Comparison of ENCODE assay signal across 8 mouse cellular contexts in the genomic region with DNA sequence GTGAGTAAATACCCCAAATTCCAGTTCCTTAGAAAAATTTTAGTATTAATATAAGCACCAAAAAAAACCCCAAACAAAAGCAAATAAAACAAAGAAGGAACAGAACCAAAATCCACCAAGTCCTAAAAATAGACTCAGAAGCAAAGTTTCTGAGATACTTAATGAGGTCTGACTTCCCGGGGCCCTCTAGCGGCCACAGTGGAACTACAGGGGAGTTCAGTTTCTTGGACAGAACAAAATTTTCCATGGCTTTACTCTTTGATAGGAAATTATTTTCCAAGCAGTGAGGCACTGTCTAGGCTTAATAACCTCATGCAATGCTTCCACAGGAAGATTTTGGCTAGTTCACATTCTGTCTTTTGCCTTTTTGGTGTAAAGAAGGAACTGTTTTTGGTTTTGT. TPM values are rescaled to one million over a fixed set of nuclear protein-coding genes. Genes with fewer than 3 reads are reported as not detected.
DNase-seq lines count a peak whose midpoint lies in the region; ATAC-seq and TF ChIP-seq lines count a peak whose summit lies in the region.

No protein-coding gene starts in this region.

- H3K36me3 ChIP-seq in hindbrain, embryonic 11.5 days (ENCODE audit: control insufficient read depth, insufficient read depth, low read length): no peaks in the 10 kb centered on the region
- no peaks in the 10 kb centered on the region for H3K36me3 ChIP-seq in hindbrain, embryonic 13.5 days
- no peaks in the 10 kb centered on the region for H3K36me3 ChIP-seq in midbrain, postnatal 0 days (ENCODE audit: insufficient read depth, low read length)

- TF ChIP-seq CTCF in midbrain, postnatal 0 days (IDR thresholded peaks at IDR 0.05): peak; percentile 82

- no peak overlapping the region for H3K4me2 ChIP-seq in hindbrain, embryonic 11.5 days (replicated peaks; ENCODE audit: low read depth, low read length)
- H3K4me2 ChIP-seq in hindbrain, embryonic 13.5 days: no peak overlapping the region
- no peak overlapping the region for H3K4me2 ChIP-seq in midbrain, postnatal 0 days (ENCODE audit: low read depth, low read length, poor library complexity, severe bottlenecking)

- peak; percentile 83 for DNase-seq in hindbrain, embryonic 11.5 days (ENCODE audit: low spot score)
- peak; percentile 32 for DNase-seq in T-cell, adult 2 months (ENCODE audit: low spot score)
- DNase-seq in cerebellum, postnatal 14 days: peak; percentile 78 to 83
- peak; percentile 55 to 75 for DNase-seq in layer of hippocampus, postnatal 14 days (ENCODE audit: low spot score in 2 of 2)
- DNase-seq in midbrain, postnatal 0 days (ENCODE audit: low spot score): peak; percentile 65
- peak; percentile 19 for DNase-seq in telencephalon, adult 2 months (ENCODE audit: low read depth, low spot score)

- H3K27me3 ChIP-seq in hindbrain, embryonic 11.5 days (ENCODE audit: control insufficient read depth, insufficient read depth, low read length): no peaks in the 10 kb centered on the region
- H3K27me3 ChIP-seq in hindbrain, embryonic 13.5 days: no peaks in the 10 kb centered on the region
- no peaks in the 10 kb centered on the region for H3K27me3 ChIP-seq in midbrain, postnatal 0 days (ENCODE audit: insufficient read depth, low read length)

- ATAC-seq in hindbrain, embryonic 11.5 days (ENCODE audit: low FRiP score): no peak
- no peak for ATAC-seq in hindbrain, embryonic 13.5 days (ENCODE audit: low FRiP score)
- peak; percentile 43; the same call in 1 of the 2 replicates for ATAC-seq in granulocyte monocyte progenitor cell, adult 5-6 weeks (replicated peaks; ENCODE audit: poor library complexity, severe bottlenecking)
- no peak for ATAC-seq in midbrain, postnatal 0 days (ENCODE audit: low FRiP score)

- H3K9ac ChIP-seq in hindbrain, embryonic 11.5 days (ENCODE audit: low read depth, low read length): no peak overlapping the region
- H3K9ac ChIP-seq in hindbrain, embryonic 13.5 days: no peak overlapping the region
- H3K9ac ChIP-seq in midbrain, postnatal 0 days (replicated peaks; ENCODE audit: low read length, poor library complexity, severe bottlenecking): no peak overlapping the region

- no peak overlapping the region for H3K27ac ChIP-seq in hindbrain, embryonic 11.5 days (ENCODE audit: low read depth, low read length)
- H3K27ac ChIP-seq in hindbrain, embryonic 13.5 days: no peak overlapping the region
- no peak overlapping the region for H3K27ac ChIP-seq in midbrain, postnatal 0 days (ENCODE audit: low read depth, low read length)

- H3K4me3 ChIP-seq in hindbrain, embryonic 11.5 days (ENCODE audit: low read depth, low read length): no peak overlapping the region
- H3K4me3 ChIP-seq in hindbrain, embryonic 13.5 days: no peak overlapping the region
- H3K4me3 ChIP-seq in midbrain, postnatal 0 days (ENCODE audit: low read depth, low read length): no peak overlapping the region

- no peaks in the 10 kb centered on the region for H3K9me3 ChIP-seq in hindbrain, embryonic 11.5 days (ENCODE audit: control insufficient read depth, low read length)
- H3K9me3 ChIP-seq in hindbrain, embryonic 13.5 days: no peaks in the 10 kb centered on the region
- no peaks in the 10 kb centered on the region for H3K9me3 ChIP-seq in midbrain, postnatal 0 days (ENCODE audit: low read length)

- WGBS in hindbrain, embryonic 11.5 days: 0% methylated on average over 2 of the region's 2 CpGs
- WGBS in hindbrain, embryonic 13.5 days: 3% methylated on average over 2 of the region's 2 CpGs
- WGBS in midbrain, postnatal 0 days: 3% methylated on average over 2 of the region's 2 CpGs

- H3K4me1 ChIP-seq in hindbrain, embryonic 11.5 days (replicated peaks; ENCODE audit: control insufficient read depth, insufficient read depth, low read length): no peaks in the 10 kb centered on the region
- H3K4me1 ChIP-seq in hindbrain, embryonic 13.5 days (replicated peaks): no peaks in the 10 kb centered on the region
- no peaks in the 10 kb centered on the region for H3K4me1 ChIP-seq in midbrain, postnatal 0 days (ENCODE audit: insufficient read depth, low read length)

RNA-seq across cellular contexts. Expression of a gene that starts 12.2 kb away (rescaled TPM):
- 0.24 and 0.28 TPM in 2 replicates for polyA plus RNA-seq in hindbrain, embryonic 11.5 days (2014; fragmentation: Nextera tagmentation; extraction: Ambion mirVana)
- 0.44 and 0.84 TPM in 2 replicates for polyA plus RNA-seq in hindbrain, embryonic 13.5 days (2015; fragmentation: Nextera tagmentation; extraction: Ambion mirVana)
- total RNA-seq in granulocyte monocyte progenitor cell, adult 5-6 weeks (2014; fragmentation: Nextera tagmentation): not detected in 2 replicates
- total RNA-seq in granulocyte monocyte progenitor cell, adult 5-6 weeks (2017): 0.78 TPM in 1 of 2 replicates, not detected in the other
- under 1 TPM; 0.37 to 0.48 TPM for total RNA-seq in layer of hippocampus, postnatal 14 days (2021)
- 1.1 and 1.3 TPM in 2 replicates for total RNA-seq in midbrain, postnatal 0 days (2014; rRNA removed)
- polyA plus RNA-seq in midbrain, postnatal 0 days (2015; fragmentation: Nextera tagmentation; extraction: Ambion mirVana): 0.95 and 0.98 TPM in 2 replicates

RNA-seq across cellular contexts. Expression of a gene that starts 24.9 kb away (rescaled TPM):
- 8.8 and 9.7 TPM in 2 replicates for polyA plus RNA-seq in hindbrain, embryonic 11.5 days (2014; fragmentation: Nextera tagmentation; extraction: Ambion mirVana)
- polyA plus RNA-seq in hindbrain, embryonic 13.5 days (2015; fragmentation: Nextera tagmentation; extraction: Ambion mirVana): 11.4 and 13.2 TPM in 2 replicates
- total RNA-seq in granulocyte monocyte progenitor cell, adult 5-6 weeks (2014; fragmentation: Nextera tagmentation): 12.7 and 31.5 TPM in 2 replicates
- total RNA-seq in granulocyte monocyte progenitor cell, adult 5-6 weeks (2017): 8.9 and 12.2 TPM in 2 replicates
- total RNA-seq in layer of hippocampus, postnatal 14 days (2021): 10 to 100 TPM; 16.3 to 17.3 TPM
- total RNA-seq in midbrain, postnatal 0 days (2014; rRNA removed): 25.2 and 29.5 TPM in 2 replicates
- 21.2 and 21.8 TPM in 2 replicates for polyA plus RNA-seq in midbrain, postnatal 0 days (2015; fragmentation: Nextera tagmentation; extraction: Ambion mirVana)

RNA-seq across cellular contexts. Expression of a gene that starts 29.0 kb away (rescaled TPM):
- 23.7 and 30.8 TPM in 2 replicates for polyA plus RNA-seq in hindbrain, embryonic 11.5 days (2014; fragmentation: Nextera tagmentation; extraction: Ambion mirVana)
- 26.0 and 26.6 TPM in 2 replicates for polyA plus RNA-seq in hindbrain, embryonic 13.5 days (2015; fragmentation: Nextera tagmentation; extraction: Ambion mirVana)
- 26.1 and 33.5 TPM in 2 replicates for total RNA-seq in granulocyte monocyte progenitor cell, adult 5-6 weeks (2014; fragmentation: Nextera tagmentation)
- 13.5 and 13.6 TPM in 2 replicates for total RNA-seq in granulocyte monocyte progenitor cell, adult 5-6 weeks (2017)
- total RNA-seq in layer of hippocampus, postnatal 14 days (2021): 10 to 100 TPM; 35.3 to 39.0 TPM
- total RNA-seq in midbrain, postnatal 0 days (2014; rRNA removed): 32.0 TPM in 2 replicates
- polyA plus RNA-seq in midbrain, postnatal 0 days (2015; fragmentation: Nextera tagmentation; extraction: Ambion mirVana): 20.3 and 22.0 TPM in 2 replicates

Comparison
In these comparisons a context has a peak if more than half of its experiments do, and no peak if none do; other contexts are left out.
1. DNase-seq: peak in every context shown above with its lines; median percentile 83 in hindbrain, embryonic 11.5 days; 80 in cerebellum, postnatal 14 days; 65 in layer of hippocampus, postnatal 14 days; 65 in midbrain, postnatal 0 days; 32 in T-cell, adult 2 months; 19 in telencephalon, adult 2 months.